Mouse (Mus musculus): ENCODE data around the gene Acvr2b. TPM values are rescaled to one million over a fixed set of nuclear protein-coding genes. Genes with fewer than 3 reads are reported as not detected.
A peak's percentile ranks its signal among the peaks of the same experiment; 100 is the strongest.

Gene Acvr2b
- 26.5 and 32.7 TPM in 2 replicates for polyA plus RNA-seq (2015; fragmentation: Nextera tagmentation; extraction: Ambion mirVana)

DNA sequence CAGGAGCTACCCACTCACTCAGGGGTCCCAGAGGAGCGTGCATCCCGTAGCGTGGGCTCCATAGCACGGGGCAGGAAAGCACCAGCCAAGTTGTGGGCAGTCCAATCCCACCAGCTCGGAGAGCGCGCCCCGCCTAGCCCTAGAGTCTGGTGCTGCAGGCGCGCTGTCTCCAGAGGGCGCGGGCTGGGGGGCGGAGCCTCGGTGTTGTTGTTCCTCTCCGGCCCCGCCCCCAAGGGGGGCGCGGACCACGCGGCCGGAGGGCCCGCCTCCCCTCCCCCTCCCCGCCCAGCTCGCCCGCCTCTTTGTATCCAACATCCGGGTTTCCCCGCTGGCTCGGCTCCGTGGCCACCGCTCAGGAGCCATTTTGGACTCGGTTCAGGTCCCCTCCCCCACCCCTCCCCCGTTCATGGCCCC is at the start of gene Acvr2b:
Acvr2b (plus strand) TSS at position 318 of the 414 bp plus-strand sequence.
- peak; percentile 96 for ATAC-seq
- Histone ChIP-seq H3K4me1 (replicated peaks; ENCODE audit: control insufficient read depth, insufficient read depth, low read length) (peaks cover 37% of the 10 kb centered on the region), H3K36me3 (ENCODE audit: control insufficient read depth, insufficient read depth) (no peaks in the 10 kb centered on the region), H3K9ac (replicated peaks; ENCODE audit: low read depth, low read length) (peak within 1 kb of the TSS; percentile 98), H3K4me3 (replicated peaks; ENCODE audit: low read length) (peak within 1 kb of the TSS; percentile 92), H3K9me3 (ENCODE audit: control insufficient read depth, low read length) (no peaks in the 10 kb centered on the region), H3K4me2 (ENCODE audit: low read length) (peak within 1 kb of the TSS; percentile 75), H3K27me3 (replicated peaks; ENCODE audit: control insufficient read depth, insufficient read depth, low read length) (no peaks in the 10 kb centered on the region), H3K27ac (ENCODE audit: low read length) (peak within 1 kb of the TSS; percentile 98)
- under 1% methylated on average over 29 of the region's 32 CpGs for WGBS

DNA sequence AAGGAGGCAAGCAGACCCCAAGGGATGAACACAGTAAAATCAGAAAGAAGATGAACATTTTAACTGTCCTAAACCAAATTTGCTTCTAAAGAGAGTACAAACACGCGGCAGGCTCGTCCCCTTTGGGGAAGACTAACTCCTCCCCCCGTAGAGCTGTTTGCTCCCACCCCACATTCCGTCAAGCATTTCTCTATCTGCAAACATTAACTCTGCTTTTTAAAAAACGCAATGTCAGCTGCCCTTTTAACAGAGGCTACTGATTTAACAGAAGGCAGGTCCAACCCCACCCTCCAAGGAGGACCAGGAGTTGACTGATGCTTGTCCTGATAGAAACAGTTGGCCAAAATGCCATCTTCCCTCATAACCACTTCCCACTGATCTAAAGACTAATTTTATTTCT is 48.0 kb upstream of the Acvr2b start:
- Histone ChIP-seq H3K4me1 (replicated peaks; ENCODE audit: control insufficient read depth, insufficient read depth, low read length) (peaks cover 6% of the 10 kb centered on the region; the same call in 1 of the 2 replicates), H3K27me3 (replicated peaks; ENCODE audit: control insufficient read depth, insufficient read depth, low read length) (no peaks in the 10 kb centered on the region), H3K9me3 (ENCODE audit: control insufficient read depth, low read length) (no peaks in the 10 kb centered on the region), H3K9ac (replicated peaks; ENCODE audit: low read depth, low read length) (no peak overlapping the region), H3K36me3 (ENCODE audit: control insufficient read depth, insufficient read depth) (peaks cover 5% of the 10 kb centered on the region; the same call in 1 of the 2 replicates), H3K4me3 (replicated peaks; ENCODE audit: low read length) (no peak overlapping the region), H3K27ac (ENCODE audit: low read length) (no peak overlapping the region), H3K4me2 (ENCODE audit: low read length) (no peak overlapping the region)
- WGBS = 86% methylated on average over 6 of the region's 6 CpGs
- no peak for ATAC-seq

DNA sequence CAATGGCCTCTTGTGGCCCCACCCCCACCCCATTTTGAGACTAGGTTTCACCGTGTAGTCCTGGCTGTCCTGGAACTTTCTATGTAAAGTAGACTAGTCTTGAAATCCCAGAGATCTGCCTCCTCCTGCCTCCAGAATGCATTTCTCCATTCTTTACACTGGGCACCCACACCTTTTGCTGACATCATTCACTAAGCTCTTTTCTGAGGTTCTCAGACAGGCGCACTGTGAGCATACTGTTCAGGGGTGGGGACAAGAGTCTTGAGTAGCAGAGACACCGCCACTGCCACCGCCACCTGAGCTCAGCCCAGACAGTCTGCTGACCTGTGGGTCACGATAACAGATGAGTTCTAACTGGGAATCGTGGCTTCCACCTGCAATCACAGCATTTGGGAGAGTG is 46.0 kb upstream of the Acvr2b start:
- H3K9ac ChIP-seq (replicated peaks; ENCODE audit: low read depth, low read length) = no peak overlapping the region
- H3K4me3 ChIP-seq (replicated peaks; ENCODE audit: low read length) = no peak overlapping the region
- H3K36me3 ChIP-seq (ENCODE audit: control insufficient read depth, insufficient read depth) = no peaks in the 10 kb centered on the region
- no peak for ATAC-seq
- no peak overlapping the region for H3K4me2 ChIP-seq (ENCODE audit: low read length)
- no peaks in the 10 kb centered on the region for H3K9me3 ChIP-seq (ENCODE audit: control insufficient read depth, low read length)
- peaks cover 6% of the 10 kb centered on the region; the same call in 1 of the 2 replicates for H3K4me1 ChIP-seq (replicated peaks; ENCODE audit: control insufficient read depth, insufficient read depth, low read length)
- H3K27me3 ChIP-seq (replicated peaks; ENCODE audit: control insufficient read depth, insufficient read depth, low read length) = no peaks in the 10 kb centered on the region
- H3K27ac ChIP-seq (ENCODE audit: low read length) = no peak overlapping the region
- WGBS = 82% methylated on average over 6 of the region's 6 CpGs

DNA sequence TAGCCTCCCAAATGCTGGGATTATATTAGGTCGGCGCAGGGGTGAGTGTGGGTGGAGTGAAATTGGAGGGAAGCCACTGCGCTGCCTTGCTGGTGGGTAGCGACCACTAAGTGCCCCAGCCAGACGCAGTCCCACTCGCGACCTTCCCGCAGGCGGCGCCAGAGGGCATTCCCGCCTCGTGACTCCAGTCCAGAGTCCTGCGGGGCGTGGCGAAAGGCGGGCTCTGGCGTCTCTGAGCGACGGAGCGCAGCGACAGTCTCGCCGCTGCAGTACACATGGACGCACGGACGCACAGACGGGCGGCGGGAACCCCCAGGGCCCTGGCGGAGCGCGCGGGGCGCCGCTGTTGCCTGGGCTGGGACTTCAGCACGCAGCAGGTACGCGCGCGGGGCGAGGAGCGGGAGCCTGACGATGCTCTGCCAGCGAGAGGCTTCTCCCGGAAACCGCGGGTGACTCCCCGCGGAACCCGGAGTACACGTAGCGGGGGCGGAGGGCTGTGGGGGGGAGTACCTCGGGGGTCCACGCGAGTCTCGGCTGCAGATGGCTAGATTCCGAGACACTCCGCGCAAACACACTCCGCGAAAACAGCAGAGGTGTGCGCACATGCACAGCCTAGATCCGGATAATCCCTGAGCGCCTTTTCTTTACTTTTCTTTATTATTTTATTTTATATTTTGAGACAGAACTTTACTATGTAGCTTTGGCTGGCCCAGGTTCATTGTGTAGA is 44.4 kb upstream of the Acvr2b start, which contains the start of gene Xylb:
Xylb (plus strand) TSS at position 51 of the 727 bp plus-strand sequence.
- H3K27me3 ChIP-seq (replicated peaks; ENCODE audit: control insufficient read depth, insufficient read depth, low read length) = no peaks in the 10 kb centered on the region
- peak within 1 kb of the TSS; percentile 85 for H3K4me2 ChIP-seq (ENCODE audit: low read length)
- H3K9ac ChIP-seq (replicated peaks; ENCODE audit: low read depth, low read length) = peak within 1 kb of the TSS; percentile 74
- peak; percentile 93 for ATAC-seq
- H3K4me1 ChIP-seq (replicated peaks; ENCODE audit: control insufficient read depth, insufficient read depth, low read length) = peaks cover 6% of the 10 kb centered on the region; the same call in 1 of the 2 replicates
- H3K36me3 ChIP-seq (ENCODE audit: control insufficient read depth, insufficient read depth) = no peaks in the 10 kb centered on the region
- no peaks in the 10 kb centered on the region for H3K9me3 ChIP-seq (ENCODE audit: control insufficient read depth, low read length)
- H3K27ac ChIP-seq (ENCODE audit: low read length) = no peak within 1 kb of the TSS
- 2% methylated on average over 65 of the region's 65 CpGs for WGBS
- H3K4me3 ChIP-seq (replicated peaks; ENCODE audit: low read length) = peak within 1 kb of the TSS; percentile 71

DNA sequence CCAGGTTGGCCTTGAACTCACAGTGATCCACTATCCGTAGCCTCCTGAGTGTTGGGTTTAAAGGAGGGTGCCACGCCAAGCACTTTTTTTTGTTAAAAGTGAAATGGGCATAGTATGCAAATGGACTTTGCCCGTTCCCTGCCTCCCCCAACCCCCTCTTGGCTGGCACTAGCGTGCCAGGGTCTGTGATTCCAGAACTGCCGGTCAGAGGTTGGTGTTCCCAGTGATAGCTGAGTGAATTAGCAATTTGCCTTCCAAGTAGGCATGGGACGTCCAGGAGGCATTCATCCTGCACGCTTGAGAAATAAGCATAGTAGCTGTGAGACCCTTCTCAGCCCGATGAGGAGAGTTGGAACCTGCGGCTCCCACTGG is 43.9 kb upstream of the Acvr2b start:
- ATAC-seq = peak; percentile 6; the same call in 1 of the 2 replicates
- H3K4me3 ChIP-seq (replicated peaks; ENCODE audit: low read length) = peak overlapping the region; percentile 71
- H3K9ac ChIP-seq (replicated peaks; ENCODE audit: low read depth, low read length) = peak overlapping the region; percentile 74; the same call in 1 of the 2 replicates
- no peaks in the 10 kb centered on the region for H3K27me3 ChIP-seq (replicated peaks; ENCODE audit: control insufficient read depth, insufficient read depth, low read length)
- peaks cover 6% of the 10 kb centered on the region; the same call in 1 of the 2 replicates for H3K4me1 ChIP-seq (replicated peaks; ENCODE audit: control insufficient read depth, insufficient read depth, low read length)
- no peak overlapping the region for H3K27ac ChIP-seq (ENCODE audit: low read length)
- WGBS = 23% methylated on average over 9 of the region's 9 CpGs
- H3K36me3 ChIP-seq (ENCODE audit: control insufficient read depth, insufficient read depth) = no peaks in the 10 kb centered on the region
- no peaks in the 10 kb centered on the region for H3K9me3 ChIP-seq (ENCODE audit: control insufficient read depth, low read length)
- peak overlapping the region; percentile 85 for H3K4me2 ChIP-seq (ENCODE audit: low read length)

DNA sequence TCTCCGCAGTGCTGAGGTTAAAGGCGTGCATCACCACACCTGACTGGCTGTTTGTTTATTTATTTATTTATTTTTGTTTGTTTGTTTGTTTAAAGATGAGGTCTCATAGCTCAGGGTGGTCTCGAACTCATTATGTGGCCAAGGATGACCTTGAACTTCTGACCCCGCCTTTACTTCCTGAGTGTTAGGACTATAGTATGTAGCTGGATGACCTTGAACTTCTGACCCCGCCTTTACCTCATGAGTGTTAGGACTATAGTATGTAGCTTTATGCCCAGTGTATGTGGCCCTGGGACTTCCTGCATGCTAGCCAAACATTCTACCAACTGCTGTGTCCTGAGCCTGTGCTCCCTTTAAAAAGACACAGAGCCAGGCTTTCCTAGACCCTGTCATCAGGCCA is 40.5 kb upstream of the Acvr2b start:
- Histone ChIP-seq H3K4me1 (replicated peaks; ENCODE audit: control insufficient read depth, insufficient read depth, low read length) (peaks cover 6% of the 10 kb centered on the region; the same call in 1 of the 2 replicates), H3K27me3 (replicated peaks; ENCODE audit: control insufficient read depth, insufficient read depth, low read length) (no peaks in the 10 kb centered on the region), H3K9me3 (ENCODE audit: control insufficient read depth, low read length) (no peaks in the 10 kb centered on the region), H3K9ac (replicated peaks; ENCODE audit: low read depth, low read length) (no peak overlapping the region), H3K27ac (ENCODE audit: low read length) (no peak overlapping the region), H3K36me3 (ENCODE audit: control insufficient read depth, insufficient read depth) (no peaks in the 10 kb centered on the region), H3K4me3 (replicated peaks; ENCODE audit: low read length) (no peak overlapping the region), H3K4me2 (ENCODE audit: low read length) (no peak overlapping the region)
- no peak for ATAC-seq
- 93% methylated on average over 5 of the region's 5 CpGs for WGBS

DNA sequence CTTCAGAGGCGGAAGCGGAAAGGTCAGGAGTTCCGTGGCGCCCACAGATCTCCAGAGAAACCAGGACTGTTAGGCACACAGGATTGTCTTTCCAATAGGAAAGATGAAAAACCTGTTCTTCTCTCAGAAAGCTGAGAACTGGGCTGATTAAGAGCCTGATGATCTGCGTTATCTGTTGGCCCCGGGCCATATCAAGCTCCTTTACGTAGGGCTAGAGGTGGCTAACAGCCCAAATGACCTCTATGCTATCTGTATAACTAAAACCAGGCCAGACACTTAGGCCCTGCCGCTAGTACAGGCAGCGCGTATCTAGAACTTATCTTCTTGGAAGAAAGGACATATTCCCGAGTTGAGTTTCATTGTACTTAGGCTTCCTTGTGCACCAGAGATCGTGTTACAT is 38.7 kb upstream of the Acvr2b start:
- H3K9ac ChIP-seq (replicated peaks; ENCODE audit: low read depth, low read length) = no peak overlapping the region
- H3K9me3 ChIP-seq (ENCODE audit: control insufficient read depth, low read length) = no peaks in the 10 kb centered on the region
- no peak for ATAC-seq
- H3K4me3 ChIP-seq (replicated peaks; ENCODE audit: low read length) = no peak overlapping the region
- no peak overlapping the region for H3K4me2 ChIP-seq (ENCODE audit: low read length)
- H3K4me1 ChIP-seq (replicated peaks; ENCODE audit: control insufficient read depth, insufficient read depth, low read length) = no peaks in the 10 kb centered on the region
- no peak overlapping the region for H3K27ac ChIP-seq (ENCODE audit: low read length)
- H3K36me3 ChIP-seq (ENCODE audit: control insufficient read depth, insufficient read depth) = no peaks in the 10 kb centered on the region
- 93% methylated on average over 12 of the region's 12 CpGs for WGBS
- H3K27me3 ChIP-seq (replicated peaks; ENCODE audit: control insufficient read depth, insufficient read depth, low read length) = no peaks in the 10 kb centered on the region

DNA sequence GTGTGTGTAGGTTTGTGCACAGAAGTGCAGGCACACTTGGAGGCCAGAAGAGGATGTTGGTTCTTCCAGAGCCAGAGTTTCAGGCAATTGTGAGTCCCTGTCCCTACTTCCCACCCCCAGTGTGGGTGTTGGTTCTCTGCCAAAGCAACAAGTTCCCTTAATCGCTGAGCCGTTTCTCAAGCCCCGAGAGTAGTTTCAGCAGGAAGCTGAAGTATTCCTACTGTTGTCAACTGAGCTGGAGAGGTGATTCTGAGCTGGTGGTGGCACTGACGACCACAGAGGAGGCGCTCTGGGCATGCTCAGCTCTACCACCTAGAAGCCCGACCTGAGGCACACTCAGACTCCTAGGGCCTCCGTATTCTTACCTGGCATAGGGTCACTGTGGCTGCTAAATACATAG is 36.6 kb upstream of the Acvr2b start, which contains the start of gene Slc22a14:
Slc22a14 (minus strand) TSS at position 270 of the 400 bp plus-strand sequence.
- no peak within 1 kb of the TSS for H3K4me2 ChIP-seq (ENCODE audit: low read length)
- H3K27ac ChIP-seq (ENCODE audit: low read length) = no peak within 1 kb of the TSS
- H3K4me3 ChIP-seq (replicated peaks; ENCODE audit: low read length) = no peak within 1 kb of the TSS
- H3K36me3 ChIP-seq (ENCODE audit: control insufficient read depth, insufficient read depth) = no peaks in the 10 kb centered on the region
- no peaks in the 10 kb centered on the region for H3K4me1 ChIP-seq (replicated peaks; ENCODE audit: control insufficient read depth, insufficient read depth, low read length)
- ATAC-seq = no peak
- H3K9me3 ChIP-seq (ENCODE audit: control insufficient read depth, low read length) = no peaks in the 10 kb centered on the region
- no peak within 1 kb of the TSS for H3K9ac ChIP-seq (replicated peaks; ENCODE audit: low read depth, low read length)
- WGBS = 74% methylated on average over 7 of the region's 7 CpGs
- no peaks in the 10 kb centered on the region for H3K27me3 ChIP-seq (replicated peaks; ENCODE audit: control insufficient read depth, insufficient read depth, low read length)

DNA sequence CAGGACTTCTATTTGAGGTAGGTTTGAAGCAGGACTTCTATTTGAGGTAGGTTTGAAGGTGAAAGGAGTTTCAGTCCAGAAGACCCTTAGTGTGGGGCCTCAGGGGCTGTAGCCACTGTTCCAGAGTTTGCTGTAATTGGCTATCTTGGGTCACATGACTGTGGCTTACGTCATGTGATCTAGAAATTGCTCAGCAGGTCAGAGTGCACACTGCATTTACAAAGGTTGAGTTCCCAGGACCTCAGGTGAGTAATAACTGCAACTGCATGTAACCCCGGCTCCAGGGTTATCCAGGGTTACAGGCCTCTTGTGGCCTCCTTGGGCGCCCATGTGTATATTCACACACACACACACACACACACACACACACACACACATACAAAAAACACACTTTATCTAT is 33.6 kb upstream of the Acvr2b start:
- 94% methylated on average over 3 of the region's 3 CpGs for WGBS

More for the DNA sequence above, 33.6 kb upstream of the Acvr2b start:
- H3K27me3 ChIP-seq (replicated peaks; ENCODE audit: control insufficient read depth, insufficient read depth, low read length) = no peaks in the 10 kb centered on the region
- H3K4me1 ChIP-seq (replicated peaks; ENCODE audit: control insufficient read depth, insufficient read depth, low read length) = no peaks in the 10 kb centered on the region
- no peak overlapping the region for H3K9ac ChIP-seq (replicated peaks; ENCODE audit: low read depth, low read length)
- no peak for ATAC-seq
- no peaks in the 10 kb centered on the region for H3K36me3 ChIP-seq (ENCODE audit: control insufficient read depth, insufficient read depth)
- no peak overlapping the region for H3K4me2 ChIP-seq (ENCODE audit: low read length)
- no peaks in the 10 kb centered on the region for H3K9me3 ChIP-seq (ENCODE audit: control insufficient read depth, low read length)
- no peak overlapping the region for H3K4me3 ChIP-seq (replicated peaks; ENCODE audit: low read length)
- H3K27ac ChIP-seq (ENCODE audit: low read length) = no peak overlapping the region

Data from forebrain, embryonic 16.5 days (tissue).